Mouse (Mus musculus): ENCODE data around the gene Rrnad1. TPM values are rescaled to one million over a fixed set of nuclear protein-coding genes. Genes with fewer than 3 reads are reported as not detected.

Gene Rrnad1
- polyA plus RNA-seq, 1 experiment: 17.3 TPM

DNA sequence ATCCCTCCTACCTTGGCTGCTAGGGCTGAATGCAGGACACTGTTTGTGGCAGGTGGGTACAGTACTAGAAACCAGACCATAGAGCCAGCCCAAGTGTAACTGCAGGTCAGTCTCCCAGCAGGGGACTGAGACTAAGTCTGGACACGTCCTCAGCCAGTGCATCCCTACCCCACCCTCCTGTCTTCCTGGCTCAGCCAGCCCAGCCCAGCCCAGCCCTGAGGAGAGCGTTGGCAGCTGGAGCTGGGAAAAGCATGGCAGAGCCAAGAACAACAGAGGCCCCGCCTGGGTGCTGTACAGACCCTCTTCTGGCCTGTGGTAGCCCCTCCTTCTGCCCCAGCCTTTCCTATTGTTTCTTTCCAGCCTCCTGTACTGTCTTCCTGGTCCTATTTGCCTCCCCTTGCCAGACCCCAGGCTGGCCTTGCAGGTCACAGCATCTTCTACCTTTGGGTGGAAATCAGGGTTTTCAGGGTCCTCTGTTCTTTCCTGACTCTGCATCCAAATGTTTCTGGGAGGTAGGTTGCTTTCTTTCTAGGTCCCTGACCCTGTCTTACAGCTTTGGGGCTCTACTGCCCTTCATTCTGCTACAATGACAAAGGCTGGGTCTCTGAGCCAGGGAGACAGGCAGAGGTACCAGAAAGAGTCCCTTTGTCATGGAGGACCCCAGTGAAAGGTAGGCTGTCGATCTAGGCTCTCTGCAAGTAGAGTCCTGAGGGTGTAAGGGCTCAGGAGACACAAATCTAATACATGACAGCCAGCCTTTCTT lies 14.5 kb upstream of the Rrnad1 start:
- TF ChIP-seq CTCF (IDR thresholded peaks at IDR 0.05; ENCODE audit: extremely low read depth, insufficient read length, insufficient replicate concordance, low read depth, low read length): no peak
- no peak for TF ChIP-seq POLR2A (IDR thresholded peaks at IDR 0.05; ENCODE audit: low read depth, low read length)
- H3K4me1 ChIP-seq (ENCODE audit: control insufficient read depth, insufficient read depth, insufficient read length, low read length): no peaks in the 10 kb centered on the region
- H3K4me3 ChIP-seq (ENCODE audit: low read depth, low read length): no peak overlapping the region
- 17% methylated on average over 4 of the region's 4 CpGs for WGBS
- H3K27ac ChIP-seq (ENCODE audit: insufficient read depth, low read depth, low read length): no peak overlapping the region
- peaks cover 38% of the 10 kb centered on the region for H3K27me3 ChIP-seq (ENCODE audit: control insufficient read depth, insufficient read depth, low read length)
- H3K36me3 ChIP-seq (ENCODE audit: control insufficient read depth, insufficient read depth, low read length): peaks cover 19% of the 10 kb centered on the region

DNA sequence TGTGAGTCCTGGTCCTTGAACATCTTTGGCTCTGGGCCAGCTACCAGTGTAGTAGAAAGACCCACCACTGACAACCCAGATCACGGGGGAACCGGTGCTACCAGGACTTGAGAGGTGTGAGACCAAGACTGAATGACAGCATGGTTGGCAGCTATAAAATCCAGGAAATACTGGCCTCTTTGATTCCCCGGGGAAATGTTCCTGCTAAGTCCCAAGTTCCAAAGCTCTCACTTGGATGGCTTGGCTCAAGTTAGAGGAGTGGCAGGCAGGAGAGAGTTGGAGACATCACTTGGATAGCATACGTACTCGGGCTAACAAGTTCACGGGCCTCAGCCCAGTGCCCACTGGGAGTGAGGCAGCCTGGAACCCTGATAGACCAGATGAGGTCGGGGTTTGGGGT lies 13.1 kb upstream of the Rrnad1 start:
- no peak for TF ChIP-seq POLR2A (IDR thresholded peaks at IDR 0.05; ENCODE audit: low read depth, low read length)
- TF ChIP-seq CTCF (IDR thresholded peaks at IDR 0.05; ENCODE audit: extremely low read depth, insufficient read length, insufficient replicate concordance, low read depth, low read length): no peak
- H3K4me1 ChIP-seq (ENCODE audit: control insufficient read depth, insufficient read depth, insufficient read length, low read length): no peaks in the 10 kb centered on the region
- H3K27me3 ChIP-seq (ENCODE audit: control insufficient read depth, insufficient read depth, low read length): peaks cover 24% of the 10 kb centered on the region
- H3K4me3 ChIP-seq (ENCODE audit: low read depth, low read length): no peak overlapping the region
- peaks cover 34% of the 10 kb centered on the region for H3K36me3 ChIP-seq (ENCODE audit: control insufficient read depth, insufficient read depth, low read length)
- no peak overlapping the region for H3K27ac ChIP-seq (ENCODE audit: insufficient read depth, low read depth, low read length)
- 56% methylated on average over 7 of the region's 7 CpGs for WGBS

DNA sequence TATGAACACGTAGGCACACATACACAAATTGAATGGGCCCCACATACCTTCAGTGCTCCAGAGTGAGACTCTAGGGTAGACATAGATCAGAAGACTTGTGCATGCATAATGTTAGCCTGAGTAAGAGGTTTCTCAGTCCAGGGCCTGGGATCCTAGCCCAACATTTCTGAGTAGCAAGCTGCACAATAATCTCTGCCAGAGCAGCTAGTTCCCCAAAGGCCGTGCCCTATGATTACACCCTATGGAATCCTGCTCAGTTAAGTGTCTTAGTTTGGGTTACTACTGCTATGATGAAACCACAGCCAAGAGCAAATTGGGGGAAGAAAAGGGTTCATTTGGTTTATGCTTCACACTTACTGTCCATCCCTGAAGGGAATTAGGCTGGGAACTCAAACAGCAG lies 12.0 kb upstream of the Rrnad1 start:
- Histone ChIP-seq H3K4me3 (ENCODE audit: low read depth, low read length) (no peak overlapping the region), H3K27ac (ENCODE audit: insufficient read depth, low read depth, low read length) (no peak overlapping the region), H3K27me3 (ENCODE audit: control insufficient read depth, insufficient read depth, low read length) (peaks cover 13% of the 10 kb centered on the region), H3K36me3 (ENCODE audit: control insufficient read depth, insufficient read depth, low read length) (peaks cover 39% of the 10 kb centered on the region), H3K4me1 (ENCODE audit: control insufficient read depth, insufficient read depth, insufficient read length, low read length) (no peaks in the 10 kb centered on the region)
- WGBS: 94% methylated on average over 2 of the region's 2 CpGs
- TF ChIP-seq POLR2A (IDR thresholded peaks at IDR 0.05; ENCODE audit: low read depth, low read length): no peak
- TF ChIP-seq CTCF (IDR thresholded peaks at IDR 0.05; ENCODE audit: extremely low read depth, insufficient read length, insufficient replicate concordance, low read depth, low read length): no peak

DNA sequence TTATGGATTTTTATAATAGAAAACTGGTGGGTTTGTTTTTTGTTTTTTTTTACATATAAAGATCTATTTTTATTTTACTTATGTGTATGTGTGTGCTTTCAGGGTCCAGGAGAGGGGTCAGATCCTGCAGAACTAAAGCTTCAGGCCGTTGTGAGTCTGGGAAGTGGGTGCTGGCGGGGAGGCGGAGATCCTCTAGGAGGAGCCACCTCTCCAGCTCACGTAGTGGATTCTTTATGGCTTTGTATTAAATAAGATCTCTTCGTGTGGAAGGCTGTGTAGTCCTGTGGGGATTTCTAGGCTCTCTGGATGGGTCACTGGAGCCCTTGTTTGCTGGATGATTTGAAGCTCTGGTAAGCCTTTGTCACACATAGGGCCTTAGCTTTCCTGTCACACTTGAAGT lies 10.1 kb upstream of the Rrnad1 start:
- TF ChIP-seq POLR2A (IDR thresholded peaks at IDR 0.05; ENCODE audit: low read depth, low read length) (no peak), CTCF (IDR thresholded peaks at IDR 0.05; ENCODE audit: extremely low read depth, insufficient read length, insufficient replicate concordance, low read depth, low read length) (no peak)
- no peak overlapping the region for H3K4me3 ChIP-seq (ENCODE audit: low read depth, low read length)
- peaks cover 43% of the 10 kb centered on the region for H3K36me3 ChIP-seq (ENCODE audit: control insufficient read depth, insufficient read depth, low read length)
- no peaks in the 10 kb centered on the region for H3K27me3 ChIP-seq (ENCODE audit: control insufficient read depth, insufficient read depth, low read length)
- 72% methylated on average over 5 of the region's 5 CpGs for WGBS
- no peaks in the 10 kb centered on the region; the same call in 1 of the 2 replicates for H3K4me1 ChIP-seq (ENCODE audit: control insufficient read depth, insufficient read depth, insufficient read length, low read length)
- no peak overlapping the region for H3K27ac ChIP-seq (ENCODE audit: insufficient read depth, low read depth, low read length)

DNA sequence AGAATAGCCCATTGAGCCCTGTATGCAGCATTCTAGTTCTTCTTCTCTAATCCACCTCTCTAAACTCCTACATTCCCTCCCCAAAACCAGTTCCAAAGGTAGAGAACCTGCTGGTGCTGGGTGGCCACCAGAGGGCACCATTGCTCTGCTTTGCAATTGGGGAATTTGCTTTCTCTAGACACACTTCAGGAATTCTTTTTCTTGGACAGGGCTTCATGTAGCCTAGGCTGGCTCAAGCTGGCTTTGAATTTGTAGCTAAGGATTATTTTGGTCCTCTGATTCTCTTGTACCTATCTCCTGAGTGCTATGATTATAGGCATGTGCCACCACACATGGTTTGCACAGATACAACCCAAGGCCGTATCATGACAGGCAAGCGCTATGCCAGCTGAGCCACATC lies 5.3 kb upstream of the Rrnad1 start:
- no peak overlapping the region for H3K4me3 ChIP-seq (ENCODE audit: low read depth, low read length)
- peaks cover 40% of the 10 kb centered on the region for H3K36me3 ChIP-seq (ENCODE audit: control insufficient read depth, insufficient read depth, low read length)
- TF ChIP-seq CTCF (IDR thresholded peaks at IDR 0.05; ENCODE audit: extremely low read depth, insufficient read length, insufficient replicate concordance, low read depth, low read length): peak; percentile 96; the same call in 1 of the 2 replicates
- TF ChIP-seq POLR2A (IDR thresholded peaks at IDR 0.05; ENCODE audit: low read depth, low read length): no peak
- 99% methylated on average over 2 of the region's 2 CpGs for WGBS
- no peaks in the 10 kb centered on the region for H3K27me3 ChIP-seq (ENCODE audit: control insufficient read depth, insufficient read depth, low read length)
- H3K4me1 ChIP-seq (ENCODE audit: control insufficient read depth, insufficient read depth, insufficient read length, low read length): peaks cover 7% of the 10 kb centered on the region
- peak overlapping the region; percentile 56 for H3K27ac ChIP-seq (ENCODE audit: insufficient read depth, low read depth, low read length)

DNA sequence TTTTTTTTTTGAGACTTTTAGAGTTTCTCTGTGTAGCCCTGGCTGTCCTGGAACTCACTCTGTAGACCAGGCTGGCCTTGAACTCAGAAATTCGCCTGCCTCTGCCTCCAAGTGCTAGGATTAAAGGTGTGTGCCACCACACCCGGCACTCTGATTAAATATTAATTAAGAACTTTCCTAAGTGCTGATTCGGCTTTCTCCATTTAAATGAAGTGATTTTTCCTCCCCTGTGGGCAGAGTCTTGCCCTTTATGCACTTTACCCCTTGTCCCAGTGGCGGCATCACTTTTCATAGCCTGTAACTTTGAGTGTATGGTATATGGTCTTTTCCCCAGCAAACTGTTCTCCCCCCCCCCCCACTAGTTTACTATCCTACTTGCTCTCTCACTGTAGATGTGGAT lies 4.7 kb upstream of the Rrnad1 start:
- H3K27ac ChIP-seq (ENCODE audit: insufficient read depth, low read depth, low read length): peak overlapping the region; percentile 56
- peaks cover 7% of the 10 kb centered on the region for H3K4me1 ChIP-seq (ENCODE audit: control insufficient read depth, insufficient read depth, insufficient read length, low read length)
- no peak overlapping the region for H3K4me3 ChIP-seq (ENCODE audit: low read depth, low read length)
- WGBS: 31% methylated on average over 4 of the region's 4 CpGs
- peaks cover 37% of the 10 kb centered on the region for H3K36me3 ChIP-seq (ENCODE audit: control insufficient read depth, insufficient read depth, low read length)
- no peaks in the 10 kb centered on the region for H3K27me3 ChIP-seq (ENCODE audit: control insufficient read depth, insufficient read depth, low read length)
- TF ChIP-seq CTCF (IDR thresholded peaks at IDR 0.05; ENCODE audit: extremely low read depth, insufficient read length, insufficient replicate concordance, low read depth, low read length) (no peak), POLR2A (IDR thresholded peaks at IDR 0.05; ENCODE audit: low read depth, low read length) (no peak)

DNA sequence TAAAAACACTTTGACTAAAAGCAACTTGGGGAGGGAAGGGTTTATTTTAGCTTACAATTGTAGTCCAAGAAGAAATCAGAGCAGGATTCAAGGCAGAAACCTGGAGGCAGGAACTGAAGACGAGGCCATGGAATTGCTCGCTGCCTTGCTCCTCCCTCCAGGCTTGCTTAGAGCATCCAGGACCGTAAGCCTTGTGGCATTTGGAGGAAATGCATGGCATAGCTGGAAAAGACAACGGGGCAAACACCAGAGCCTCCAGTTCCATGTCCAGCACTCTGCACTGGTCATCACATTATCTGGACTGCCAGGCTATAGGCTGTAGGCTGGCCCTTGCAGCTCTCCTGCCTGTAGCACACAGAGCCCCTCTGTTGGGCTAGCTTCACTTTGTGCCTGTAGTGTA lies 4.0 kb upstream of the Rrnad1 start:
- no peak for TF ChIP-seq POLR2A (IDR thresholded peaks at IDR 0.05; ENCODE audit: low read depth, low read length)
- TF ChIP-seq CTCF (IDR thresholded peaks at IDR 0.05; ENCODE audit: extremely low read depth, insufficient read length, insufficient replicate concordance, low read depth, low read length): peak; percentile 12; the same call in 1 of the 2 replicates
- 61% methylated on average over 4 of the region's 4 CpGs for WGBS
- no peaks in the 10 kb centered on the region for H3K27me3 ChIP-seq (ENCODE audit: control insufficient read depth, insufficient read depth, low read length)
- H3K4me3 ChIP-seq (ENCODE audit: low read depth, low read length): no peak overlapping the region
- H3K27ac ChIP-seq (ENCODE audit: insufficient read depth, low read depth, low read length): no peak overlapping the region
- H3K36me3 ChIP-seq (ENCODE audit: control insufficient read depth, insufficient read depth, low read length): peaks cover 30% of the 10 kb centered on the region
- H3K4me1 ChIP-seq (ENCODE audit: control insufficient read depth, insufficient read depth, insufficient read length, low read length): peaks cover 7% of the 10 kb centered on the region
